Mouse (Mus musculus): ENCODE results near the gene Fbp2. TPM values are rescaled to one million over a fixed set of nuclear protein-coding genes. Genes with fewer than 3 reads are reported as not detected.
"Not testable (repeated sequence)": the region's sequence is repeated elsewhere in the genome, so short reads cannot be mapped to it uniquely, and the experiment has no call there.

Fbp2 gene
- polyA plus RNA-seq, 1 experiment: 7.2 TPM

DNA sequence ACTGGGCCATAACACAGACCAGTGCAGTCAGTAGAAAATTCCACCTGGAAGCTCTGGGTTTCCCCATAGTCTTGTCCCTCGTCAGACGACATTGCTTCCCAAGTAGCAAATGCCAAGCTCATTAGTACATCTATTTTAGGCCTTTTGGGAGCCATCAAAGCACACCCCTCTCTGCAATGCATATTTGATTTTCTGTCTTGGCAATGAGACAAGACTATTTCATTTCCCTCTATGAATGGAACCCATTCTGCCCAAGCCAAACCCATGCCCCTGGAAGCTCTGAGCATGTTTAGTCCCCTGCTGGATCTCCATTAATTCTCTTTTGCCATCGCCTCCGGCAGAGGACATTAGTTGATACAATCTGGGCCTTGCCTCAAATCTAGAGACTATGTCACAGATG, 8.6 kb upstream of the Fbp2 start:
- 70% methylated on average over 4 of the region's 4 CpGs for WGBS
- no peak for DNase-seq
- Histone ChIP-seq H3K4me3 (replicated peaks; ENCODE audit: extremely low read depth, low read depth, low read length) (no peak overlapping the region), H3K4me1 (ENCODE audit: control insufficient read depth, insufficient read depth, low read length) (no peaks in the 10 kb centered on the region)
- no peak for TF ChIP-seq POLR2A (IDR thresholded peaks at IDR 0.05; ENCODE audit: borderline replicate concordance, extremely low read depth, low read depth, low read length)
- no peak for TF ChIP-seq CTCF (IDR thresholded peaks at IDR 0.05; ENCODE audit: insufficient read depth, low read length)

DNA sequence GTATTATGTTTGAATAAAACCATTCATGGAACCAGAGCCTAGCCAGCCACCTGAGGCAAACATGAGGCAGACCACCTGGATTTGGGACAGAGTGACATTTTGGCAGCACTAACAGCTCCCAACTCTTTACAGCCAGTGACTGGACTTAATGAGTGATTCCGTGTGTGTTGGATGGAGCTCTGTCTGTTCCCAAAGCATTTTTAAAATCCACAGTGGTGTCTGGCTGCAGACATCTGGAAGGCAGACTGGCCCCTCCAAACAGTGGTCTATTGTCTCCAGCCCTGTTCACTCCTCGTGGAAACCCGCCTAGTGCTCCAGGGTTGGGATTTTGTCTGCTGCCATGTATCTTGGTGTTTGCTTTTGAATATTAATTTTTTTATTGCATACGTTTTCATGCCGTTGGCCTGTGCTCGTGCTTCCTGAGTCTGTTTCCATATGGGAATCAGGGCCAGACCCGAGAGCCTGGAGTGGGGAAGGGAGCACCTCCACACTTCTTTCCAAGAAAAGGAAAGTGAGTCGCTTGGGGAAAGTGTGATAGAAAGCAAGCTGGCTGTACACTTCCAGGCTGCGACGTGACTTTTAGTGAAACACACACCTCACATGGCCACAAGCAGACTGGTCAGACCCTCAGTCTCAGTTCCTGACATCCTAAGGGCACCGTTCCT, 7.6 kb upstream of the Fbp2 start:
- TF ChIP-seq CTCF (IDR thresholded peaks at IDR 0.05; ENCODE audit: insufficient read depth, low read length) (no peak), POLR2A (IDR thresholded peaks at IDR 0.05; ENCODE audit: borderline replicate concordance, extremely low read depth, low read depth, low read length) (no peak)
- 62% methylated on average over 11 of the region's 11 CpGs for WGBS
- no peaks in the 10 kb centered on the region for H3K4me1 ChIP-seq (ENCODE audit: control insufficient read depth, insufficient read depth, low read length)
- H3K4me3 ChIP-seq (replicated peaks; ENCODE audit: extremely low read depth, low read depth, low read length): no peak overlapping the region
- DNase-seq: no peak

DNA sequence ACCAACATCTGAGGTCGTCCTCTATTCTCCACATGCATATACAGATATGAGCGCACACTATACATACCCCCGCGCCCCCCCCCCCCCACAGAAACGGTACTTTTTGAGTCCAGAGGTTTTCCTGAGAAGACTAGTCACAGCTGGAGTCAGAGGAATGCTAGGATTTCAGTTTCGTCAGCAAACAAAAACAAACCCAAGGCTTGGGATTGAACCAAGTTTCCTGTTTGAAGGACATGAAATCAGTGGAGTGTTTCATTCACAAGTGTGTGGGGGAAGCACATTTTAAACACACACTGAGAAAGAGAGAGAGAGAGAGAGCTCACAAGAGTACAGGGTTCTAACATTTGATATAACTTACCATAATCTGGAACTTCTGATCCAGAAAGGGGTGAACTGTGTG, 5.5 kb upstream of the Fbp2 start:
- Histone ChIP-seq H3K4me3 (replicated peaks; ENCODE audit: extremely low read depth, low read depth, low read length) (no peak overlapping the region), H3K4me1 (ENCODE audit: control insufficient read depth, insufficient read depth, low read length) (no peaks in the 10 kb centered on the region)
- WGBS: 64% methylated on average over 6 of the region's 6 CpGs
- no peak for DNase-seq
- TF ChIP-seq POLR2A (IDR thresholded peaks at IDR 0.05; ENCODE audit: borderline replicate concordance, extremely low read depth, low read depth, low read length) (no peak), CTCF (IDR thresholded peaks at IDR 0.05; ENCODE audit: insufficient read depth, low read length) (no peak)

DNA sequence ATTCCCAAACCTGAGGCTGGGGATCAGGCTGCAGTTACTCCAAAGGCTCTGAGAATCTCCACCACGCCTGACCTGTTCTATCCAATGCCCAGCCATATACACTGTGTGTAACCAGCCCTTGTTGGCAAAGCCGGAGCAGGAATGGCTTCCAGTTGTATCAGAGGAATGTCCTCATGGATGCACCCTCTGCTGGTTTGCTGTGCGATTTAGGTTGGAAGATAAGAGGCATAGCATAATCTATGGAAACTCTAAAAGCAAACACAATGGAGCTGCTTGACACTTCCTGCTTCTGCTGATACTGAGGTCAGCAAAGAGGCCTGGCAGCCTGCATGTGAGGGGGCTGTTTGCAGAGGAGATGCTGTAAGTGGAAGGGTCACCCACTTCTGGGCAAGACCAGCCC, 4.7 kb upstream of the Fbp2 start:
- Histone ChIP-seq H3K4me3 (replicated peaks; ENCODE audit: extremely low read depth, low read depth, low read length) (no peak overlapping the region), H3K4me1 (ENCODE audit: control insufficient read depth, insufficient read depth, low read length) (no peaks in the 10 kb centered on the region)
- DNase-seq: no peak
- 66% methylated on average over 3 of the region's 3 CpGs for WGBS
- TF ChIP-seq POLR2A (IDR thresholded peaks at IDR 0.05; ENCODE audit: borderline replicate concordance, extremely low read depth, low read depth, low read length) (no peak), CTCF (IDR thresholded peaks at IDR 0.05; ENCODE audit: insufficient read depth, low read length) (no peak)

DNA sequence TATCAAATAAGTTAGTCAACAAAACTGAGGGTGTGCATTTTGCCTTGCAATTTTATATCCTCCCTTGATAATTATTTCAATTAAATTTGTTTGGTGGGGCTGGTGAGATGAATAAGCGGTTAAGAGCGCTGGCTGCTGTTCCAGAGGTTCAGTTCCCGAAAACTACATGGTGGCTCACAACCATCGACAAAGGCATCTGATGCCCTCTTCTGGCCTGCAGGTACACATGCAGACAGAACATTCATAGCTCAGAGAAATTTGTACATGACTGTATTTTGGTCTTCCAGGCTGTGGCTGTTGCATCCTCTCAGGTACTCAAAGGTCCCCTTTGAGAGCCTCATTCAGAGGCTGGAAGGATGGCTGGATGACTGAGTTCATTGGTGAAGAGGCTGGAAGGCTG, 1.8 kb upstream of the Fbp2 start:
- no peak overlapping the region for H3K4me3 ChIP-seq (replicated peaks; ENCODE audit: extremely low read depth, low read depth, low read length)
- no peak for DNase-seq
- TF ChIP-seq CTCF (IDR thresholded peaks at IDR 0.05; ENCODE audit: insufficient read depth, low read length): no peak
- no peak for TF ChIP-seq POLR2A (IDR thresholded peaks at IDR 0.05; ENCODE audit: borderline replicate concordance, extremely low read depth, low read depth, low read length)
- H3K4me1 ChIP-seq (ENCODE audit: control insufficient read depth, insufficient read depth, low read length): no peaks in the 10 kb centered on the region
- 91% methylated on average over 4 of the region's 4 CpGs for WGBS

DNA sequence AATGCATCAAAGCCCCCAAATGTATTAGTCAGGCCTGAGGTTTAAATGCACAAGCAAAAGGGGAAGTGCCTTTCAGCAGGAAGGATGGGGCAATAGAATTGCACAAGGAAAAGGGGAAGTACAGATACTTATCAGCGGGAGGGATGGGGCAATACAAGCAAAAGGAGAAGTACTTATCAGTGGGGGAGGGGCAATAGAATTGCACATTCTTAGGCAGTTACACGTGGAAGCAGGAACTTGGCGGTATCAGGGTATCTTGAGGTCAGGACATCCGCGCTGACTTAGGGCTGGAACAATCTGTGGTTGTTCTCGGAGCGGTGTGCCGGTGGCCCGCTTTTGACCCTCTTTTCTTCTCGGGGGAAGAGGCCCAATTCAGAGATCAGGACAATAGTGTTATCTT, 1.0 kb upstream of the Fbp2 start:
- not testable (repeated sequence) for DNase-seq; H3K4me1 ChIP-seq (ENCODE audit: control insufficient read depth, insufficient read depth, low read length)
- WGBS: 59% methylated on average over 10 of the region's 10 CpGs

DNA sequence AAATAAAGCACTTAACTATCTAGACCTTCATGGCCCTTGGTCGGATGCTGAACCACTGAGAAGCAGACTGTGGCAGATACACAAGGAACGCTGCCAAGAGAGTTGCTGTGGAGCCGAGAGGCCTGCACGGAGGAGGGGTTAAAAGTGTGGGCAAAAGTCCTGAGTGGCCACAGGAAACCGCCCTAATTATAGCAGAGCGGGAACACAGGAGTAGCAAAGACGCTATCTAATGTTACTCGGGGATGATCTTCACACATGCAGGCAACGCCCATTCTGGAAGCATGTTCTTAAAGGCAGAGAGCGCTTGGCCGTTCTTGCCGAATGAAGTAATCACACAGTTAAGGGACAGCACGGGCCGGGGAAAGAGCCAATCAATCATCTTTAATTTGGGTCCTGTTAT, 1.4 kb downstream of the Fbp2 start:
- 56% methylated on average over 14 of the region's 14 CpGs for WGBS
- H3K4me1 ChIP-seq (ENCODE audit: control insufficient read depth, insufficient read depth, low read length): no peaks in the 10 kb centered on the region
- no peak overlapping the region for H3K4me3 ChIP-seq (replicated peaks; ENCODE audit: extremely low read depth, low read depth, low read length)
- DNase-seq: no peak
- TF ChIP-seq CTCF (IDR thresholded peaks at IDR 0.05; ENCODE audit: insufficient read depth, low read length) (no peak), POLR2A (IDR thresholded peaks at IDR 0.05; ENCODE audit: borderline replicate concordance, extremely low read depth, low read depth, low read length) (no peak)

More for the DNA sequence above, 1.0 kb upstream of the Fbp2 start:
- H3K4me3 ChIP-seq (replicated peaks; ENCODE audit: extremely low read depth, low read depth, low read length): not testable (repeated sequence)

DNA sequence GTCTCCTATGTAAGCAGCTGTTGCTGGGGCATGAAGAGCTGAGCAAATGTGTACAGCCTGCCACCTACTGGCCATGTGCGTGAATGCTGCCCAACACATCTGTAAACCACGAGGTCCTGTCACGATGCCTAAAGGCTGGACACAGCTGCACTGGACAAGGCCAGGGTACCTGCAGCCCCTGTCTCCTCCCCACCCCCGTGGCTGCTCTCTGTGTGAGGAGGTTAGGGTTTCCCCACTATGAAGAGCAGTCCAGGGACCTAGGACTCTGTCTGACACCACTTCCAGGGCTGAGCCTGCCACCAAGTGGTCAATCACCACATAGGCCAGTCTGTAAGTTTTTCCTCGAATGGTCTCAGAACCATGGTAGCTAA, 1.9 kb downstream of the Fbp2 start:
- TF ChIP-seq POLR2A (IDR thresholded peaks at IDR 0.05; ENCODE audit: borderline replicate concordance, extremely low read depth, low read depth, low read length) (no peak), CTCF (IDR thresholded peaks at IDR 0.05; ENCODE audit: insufficient read depth, low read length) (peak; percentile 99)
- peak; percentile 80 for DNase-seq
- WGBS: under 1% methylated on average over 5 of the region's 5 CpGs
- H3K4me1 ChIP-seq (ENCODE audit: control insufficient read depth, insufficient read depth, low read length): no peaks in the 10 kb centered on the region
- no peak overlapping the region for H3K4me3 ChIP-seq (replicated peaks; ENCODE audit: extremely low read depth, low read depth, low read length)

DNA sequence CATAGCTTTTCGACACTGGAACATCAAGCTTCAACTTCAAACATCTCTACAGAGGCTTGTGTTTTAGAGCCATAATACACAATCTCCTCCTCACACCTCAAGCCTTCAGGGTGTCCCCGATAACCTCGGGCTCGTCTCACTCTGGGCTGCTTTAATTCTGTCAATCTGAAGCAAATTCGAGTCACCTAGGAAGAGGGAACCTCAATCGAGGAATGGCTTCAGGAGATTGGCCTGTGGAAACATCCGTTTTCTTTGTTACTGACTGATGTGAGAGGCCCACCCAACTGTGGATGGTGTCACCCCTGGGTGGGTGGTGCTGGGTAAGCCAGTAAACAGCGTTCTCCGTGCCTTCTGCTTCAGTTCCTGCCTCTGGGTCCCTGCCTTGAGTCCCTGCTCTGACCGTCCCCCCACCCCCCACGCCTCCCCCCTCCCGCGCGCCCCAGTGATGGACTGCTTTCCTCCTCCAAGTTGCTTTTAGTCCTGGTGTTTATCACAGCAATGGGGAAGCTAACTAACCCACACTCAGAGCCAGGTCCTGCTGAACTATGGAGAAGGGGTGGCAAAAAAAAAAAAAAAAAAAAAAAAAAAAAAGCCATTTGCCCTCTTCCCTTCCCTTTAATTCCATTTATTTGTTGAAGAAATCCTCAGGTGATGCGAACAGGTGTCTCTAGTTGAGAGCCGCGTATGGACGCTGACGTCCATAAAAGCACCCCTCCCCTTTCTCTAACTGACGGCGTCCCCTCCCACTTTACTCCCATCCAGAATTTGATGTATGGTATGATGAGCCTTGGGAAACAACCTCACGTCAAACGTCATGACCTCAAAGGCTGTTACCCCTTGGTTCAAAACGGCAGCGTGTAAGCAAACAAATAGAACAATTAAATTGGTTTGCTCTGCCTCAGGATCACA, 2.6 kb downstream of the Fbp2 start:
- no peak for TF ChIP-seq CTCF (IDR thresholded peaks at IDR 0.05; ENCODE audit: insufficient read depth, low read length)
- TF ChIP-seq POLR2A (IDR thresholded peaks at IDR 0.05; ENCODE audit: borderline replicate concordance, extremely low read depth, low read depth, low read length): no peak
- 32% methylated on average over 25 of the region's 25 CpGs for WGBS
- no peak overlapping the region for H3K4me3 ChIP-seq (replicated peaks; ENCODE audit: extremely low read depth, low read depth, low read length)
- no peak for DNase-seq
- H3K4me1 ChIP-seq (ENCODE audit: control insufficient read depth, insufficient read depth, low read length): no peaks in the 10 kb centered on the region

DNA sequence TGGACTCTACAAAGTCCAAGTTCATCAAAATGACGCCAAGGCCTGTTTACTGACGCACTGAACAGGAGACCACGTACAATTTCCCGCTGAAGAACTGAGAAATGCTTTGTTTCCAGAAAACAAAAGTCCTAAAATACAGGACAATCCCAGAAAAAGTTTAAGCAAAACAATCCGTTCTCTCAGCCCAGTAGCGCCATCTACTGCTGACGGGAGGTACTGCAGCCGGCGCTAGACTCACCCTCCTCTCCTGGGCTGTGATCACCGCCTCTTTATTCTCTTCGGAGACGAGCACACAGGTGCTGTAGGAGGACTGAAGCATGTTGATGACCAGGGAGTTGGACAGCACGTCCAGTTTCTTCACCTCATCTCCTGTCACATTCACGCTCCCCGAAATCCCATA, 3.6 kb downstream of the Fbp2 start:
- TF ChIP-seq POLR2A (IDR thresholded peaks at IDR 0.05; ENCODE audit: borderline replicate concordance, extremely low read depth, low read depth, low read length): no peak
- TF ChIP-seq CTCF (IDR thresholded peaks at IDR 0.05; ENCODE audit: insufficient read depth, low read length): peak; percentile 82
- Histone ChIP-seq H3K4me1 (ENCODE audit: control insufficient read depth, insufficient read depth, low read length) (no peaks in the 10 kb centered on the region), H3K4me3 (replicated peaks; ENCODE audit: extremely low read depth, low read depth, low read length) (no peak overlapping the region)
- peak; percentile 74 for DNase-seq
- 10% methylated on average over 15 of the region's 15 CpGs for WGBS
